Mouse (Mus musculus): ENCODE data around the gene Chaf1b.

DNA sequence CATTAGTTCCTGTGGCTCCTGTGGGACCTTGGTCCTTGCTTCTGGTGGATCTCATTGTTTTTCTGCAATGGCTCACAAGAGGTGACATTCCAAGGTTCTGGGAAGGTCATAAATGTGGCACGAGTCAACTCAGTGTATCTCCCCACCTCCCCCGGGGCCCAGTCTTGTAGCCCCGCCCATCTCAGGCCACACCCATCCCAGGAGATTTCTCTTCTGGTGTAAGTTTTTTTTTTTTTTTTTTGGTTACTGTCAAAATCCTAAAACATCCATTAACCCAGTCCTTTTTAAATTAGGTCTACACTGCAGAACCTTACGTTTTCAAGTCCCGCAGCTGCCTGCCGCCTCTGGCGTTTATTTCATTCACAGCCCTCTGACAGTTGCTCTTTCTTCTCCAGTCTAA is 51.3 kb downstream of the Chaf1b start:
- TF ChIP-seq CTCF (IDR thresholded peaks at IDR 0.05; ENCODE audit: extremely low read depth, insufficient read depth, insufficient read length, insufficient replicate concordance): no peak
- no peak for TF ChIP-seq POLR2A (IDR thresholded peaks at IDR 0.05; ENCODE audit: low read depth, low read length)

Measured in spleen, adult 2 months (tissue).